Mouse (Mus musculus) hindbrain, postnatal 0 days (tissue): ENCODE measurements at regions not wholly inside any gene's neighbourhood (a gene's known extent, or its start where the extent isn't known, plus 50 kb on each side); places are given as distances from the start of the nearest gene placed in this dataset.

Source experiments
- ATAC-seq: fragments of 200-750 bp; cut with Nextera tagmentation; 2 replicates; pipeline ENCODE4 v1.8.0; 2017; ENCODE audit warnings: mild to moderate bottlenecking, moderate TSS enrichment, moderate library complexity
- DNase-seq: peaks from one replicate; pipeline ENCODE4 v3.0.0-alpha.2; 2015; ENCODE audit warnings: low spot score
- H3K27ac ChIP-seq: fragments of 300-500 bp; sonication (generic); 2 replicates; pipeline ENCODE4 v1.5.1; 2014; ENCODE audit warnings: mild to moderate bottlenecking
- H3K27me3 ChIP-seq: fragments of 300-500 bp; sonication (generic); 2 replicates; pipeline ENCODE4 v1.6.1; 2014; ENCODE audit warnings: low read length, mixed read lengths; ENCODE audit not compliant: insufficient read depth
- H3K36me3 ChIP-seq: fragments of 300-500 bp; sonication (generic); 2 replicates; pipeline ENCODE4 v1.6.1; 2014; ENCODE audit warnings: low read length, mixed read lengths; ENCODE audit not compliant: insufficient read depth
- H3K4me1 ChIP-seq: fragments of 300-500 bp; sonication (generic); 2 replicates; pipeline ENCODE4 v1.6.1; 2014; ENCODE audit warnings: antibody characterized with exemption, low read length, mixed read lengths; ENCODE audit not compliant: insufficient read depth
- H3K4me2 ChIP-seq: fragments of 300-500 bp; sonication (generic); 2 replicates; pipeline ENCODE4 v1.6.1; 2014; ENCODE audit warnings: low read depth, mild to moderate bottlenecking, low read length, moderate library complexity, mixed read lengths
- H3K4me3 ChIP-seq: fragments of 300-500 bp; sonication (generic); 2 replicates; pipeline ENCODE4 v1.5.1; 2014; ENCODE audit warnings: low read length
- H3K9ac ChIP-seq: fragments of 300-500 bp; sonication (generic); replicated peaks from 2 replicates; pipeline ENCODE4 v1.6.1; 2014; ENCODE audit warnings: mild to moderate bottlenecking, low read length, moderate library complexity, mixed read lengths
- H3K9me3 ChIP-seq: fragments of 300-500 bp; sonication (generic); 2 replicates; pipeline ENCODE4 v1.6.1; 2016; ENCODE audit warnings: low read length, mixed read lengths
- CTCF ChIP-seq: IDR thresholded peaks from 2 replicates; pipeline ENCODE4 v1.5.1; 2016; ENCODE audit warnings: antibody characterized with exemption, control low read depth, low read depth
- WGBS: fragments of 180-500 bp; shearing (Covaris S2); extraction: QIAGEN DNeasy Blood & Tissue Kit; methylation state at CpG from one replicate; pipeline ENCODE4 v1.1.7; 2014; 5-methylcytosine and 5-hydroxymethylcytosine counted together

DNA sequence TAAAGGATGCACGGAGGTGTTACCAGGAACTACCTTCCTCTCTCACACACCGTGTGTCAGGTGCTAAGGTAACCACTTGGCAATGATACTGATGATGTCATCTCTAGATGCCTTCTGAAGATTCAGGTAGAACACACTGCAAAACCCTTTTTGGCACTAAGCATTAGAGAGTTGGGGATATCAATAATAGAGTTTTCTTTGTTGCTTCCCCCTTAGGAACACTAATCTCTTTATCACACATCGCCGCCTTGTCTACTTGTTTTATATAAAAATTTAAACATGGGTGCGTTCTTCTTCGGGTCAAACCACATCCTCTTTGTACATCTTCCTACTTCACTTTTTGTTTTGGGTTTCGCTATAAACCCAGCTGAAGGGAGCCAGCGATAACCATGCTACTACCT is 346.4 kb downstream of the Cog6 start:
- WGBS = 96% methylated on average over 8 of the region's 8 CpGs
- Histone ChIP-seq H3K9me3 (no peaks in the 10 kb centered on the region), H3K27ac (no peak overlapping the region), H3K4me3 (no peak overlapping the region), H3K36me3 (no peaks in the 10 kb centered on the region), H3K9ac (no peak overlapping the region), H3K4me2 (no peak overlapping the region), H3K27me3 (no peaks in the 10 kb centered on the region), H3K4me1 (peaks cover 6% of the 10 kb centered on the region)
- DNase-seq (no peak), ATAC-seq (no peak)
- no peak for TF ChIP-seq CTCF

GRCm38 (mm10) chr3:52663161-52663602 is 353.9 kb downstream of the Cog6 start:
- Histone ChIP-seq H3K9me3 (no peaks in the 10 kb centered on the region), H3K4me1 (peaks cover 12% of the 10 kb centered on the region), H3K9ac (no peak overlapping the region), H3K36me3 (no peaks in the 10 kb centered on the region), H3K27ac (peak overlapping the region; percentile 22; the same call in 1 of the 2 replicates), H3K27me3 (no peaks in the 10 kb centered on the region), H3K4me2 (no peak overlapping the region), H3K4me3 (no peak overlapping the region)
- ATAC-seq = peak; percentile 89
- 32% methylated on average over 5 of the region's 5 CpGs for WGBS
- DNase-seq = peak; percentile 74
- TF ChIP-seq CTCF = no peak

- DNase-seq = no peak
- 78% methylated on average over 15 of the region's 15 CpGs for WGBS
- H3K27ac ChIP-seq = no peak overlapping the region
Measured at GRCm38 (mm10) chr3:52662164-52662908, 354.7 kb downstream of the Cog6 start.

GRCm38 (mm10) chr3:52653006-52653405 is 364.0 kb downstream of the Cog6 start:
- ATAC-seq = no peak
- Histone ChIP-seq H3K9me3 (no peaks in the 10 kb centered on the region), H3K4me1 (no peaks in the 10 kb centered on the region), H3K27me3 (0 out of 2 replicates have a peak, but pooled peaks cover 5% of the 10 kb centered on the region), H3K36me3 (no peaks in the 10 kb centered on the region), H3K4me2 (no peak overlapping the region), H3K9ac (no peak overlapping the region), H3K4me3 (no peak overlapping the region), H3K27ac (no peak overlapping the region)
- no peak for TF ChIP-seq CTCF
- no peak for DNase-seq
- WGBS = 85% methylated on average over 5 of the region's 5 CpGs

More at GRCm38 (mm10) chr3:52662164-52662908, 354.7 kb downstream of the Cog6 start:
- Histone ChIP-seq H3K36me3 (no peaks in the 10 kb centered on the region), H3K4me3 (no peak overlapping the region), H3K9me3 (no peaks in the 10 kb centered on the region), H3K9ac (no peak overlapping the region), H3K4me2 (no peak overlapping the region), H3K4me1 (peaks cover 7% of the 10 kb centered on the region; the same call in 1 of the 2 replicates), H3K27me3 (no peaks in the 10 kb centered on the region)
- TF ChIP-seq CTCF = no peak
- ATAC-seq = no peak

DNA sequence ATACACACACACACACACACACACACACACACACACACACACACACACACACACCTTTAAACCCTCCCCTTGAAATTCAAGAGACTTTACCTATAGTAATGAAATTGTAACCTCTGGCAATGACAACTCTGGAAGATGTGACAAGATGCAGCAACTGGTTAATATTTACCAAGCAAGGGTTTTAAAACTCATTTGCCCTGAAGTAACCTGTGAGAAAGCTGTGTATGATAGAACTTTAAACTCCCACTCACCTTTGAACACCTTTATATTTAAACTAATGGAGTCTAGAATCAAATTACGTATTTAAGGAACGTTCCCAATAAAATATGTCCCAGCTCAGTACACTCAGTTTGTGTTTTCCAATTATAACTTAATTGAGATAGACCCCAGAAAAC is 364.6 kb downstream of the Cog6 start:
- no peaks in the 10 kb centered on the region for H3K9me3 ChIP-seq
- no peaks in the 10 kb centered on the region for H3K36me3 ChIP-seq
- no peak for ATAC-seq
- no peak overlapping the region for H3K4me2 ChIP-seq
- DNase-seq = no peak
- no peak overlapping the region for H3K9ac ChIP-seq
- 0 out of 2 replicates have a peak, but pooled peaks cover 5% of the 10 kb centered on the region for H3K27me3 ChIP-seq
- WGBS = 91% methylated on average over 2 of the region's 2 CpGs
- H3K4me3 ChIP-seq = no peak overlapping the region
- TF ChIP-seq CTCF = no peak
- no peaks in the 10 kb centered on the region for H3K4me1 ChIP-seq
- no peak overlapping the region for H3K27ac ChIP-seq

- no peaks in the 10 kb centered on the region for H3K9me3 ChIP-seq
- no peak overlapping the region for H3K4me2 ChIP-seq
Measured at GRCm38 (mm10) chr3:52651862-52652475, 365.1 kb downstream of the Cog6 start.

More at GRCm38 (mm10) chr3:52651862-52652475, 365.1 kb downstream of the Cog6 start:
- H3K27ac ChIP-seq = no peak overlapping the region
- no peaks in the 10 kb centered on the region for H3K4me1 ChIP-seq
- H3K27me3 ChIP-seq = 0 out of 2 replicates have a peak, but pooled peaks cover 5% of the 10 kb centered on the region
- WGBS = 82% methylated on average over 7 of the region's 7 CpGs
- H3K4me3 ChIP-seq = no peak overlapping the region
- TF ChIP-seq CTCF = no peak
- H3K36me3 ChIP-seq = no peaks in the 10 kb centered on the region
- no peak for ATAC-seq
- H3K9ac ChIP-seq = no peak overlapping the region
- DNase-seq = no peak
